Mouse (Mus musculus): Measurements from ENCODE around the gene Vmn2r23.
"Not testable (repeated sequence)": the region's sequence is repeated elsewhere in the genome, so short reads cannot be mapped to it uniquely, and the experiment has no call there.

The Vmn2r23 gene

DNA sequence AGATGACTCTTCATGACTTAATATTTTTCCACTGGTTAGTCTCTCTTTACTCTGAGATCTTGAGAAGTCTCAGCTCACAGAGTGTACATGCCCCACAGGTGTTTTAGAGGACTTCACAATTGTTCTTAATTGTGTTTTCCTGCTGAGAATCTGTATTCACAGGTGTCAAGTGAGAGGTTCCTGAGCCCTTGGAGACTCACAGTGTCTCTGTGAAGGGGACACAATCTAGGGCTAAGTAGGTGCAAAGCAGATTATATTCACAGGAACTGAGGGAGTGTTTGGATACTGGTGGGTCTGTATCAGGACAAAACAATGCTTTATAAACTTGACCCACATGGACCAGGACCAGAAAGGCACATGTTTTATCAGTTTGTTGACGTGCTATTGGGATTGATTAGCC, at the start of gene Vmn2r23:
Gene Vmn2r23, plus strand, starts transcription at position 301 of the 400 bp plus-strand sequence.
- no peak for DNase-seq (ENCODE audit: low read depth, low spot score)

DNA sequence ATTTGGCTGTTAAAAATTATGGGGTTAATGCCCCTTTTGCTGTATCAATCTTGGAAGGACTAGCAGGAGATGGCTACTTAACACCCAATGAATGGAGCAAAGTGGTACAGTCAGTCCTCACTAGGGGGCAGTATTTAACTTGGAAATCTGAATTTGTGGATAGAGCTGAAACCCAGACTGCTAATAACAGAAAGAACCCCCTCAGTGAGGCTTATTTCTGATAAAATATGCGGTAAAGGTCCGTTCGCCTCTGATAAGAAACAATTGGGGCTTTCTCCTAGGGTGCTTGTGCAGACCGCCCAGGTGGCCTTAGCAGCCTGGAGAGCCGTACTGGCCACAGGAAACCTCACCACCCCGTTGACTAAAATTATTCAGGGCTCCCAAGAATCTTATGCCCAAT, 45.4 kb upstream of the Vmn2r23 start:
- DNase-seq (ENCODE audit: low read depth, low spot score): no peak

DNA sequence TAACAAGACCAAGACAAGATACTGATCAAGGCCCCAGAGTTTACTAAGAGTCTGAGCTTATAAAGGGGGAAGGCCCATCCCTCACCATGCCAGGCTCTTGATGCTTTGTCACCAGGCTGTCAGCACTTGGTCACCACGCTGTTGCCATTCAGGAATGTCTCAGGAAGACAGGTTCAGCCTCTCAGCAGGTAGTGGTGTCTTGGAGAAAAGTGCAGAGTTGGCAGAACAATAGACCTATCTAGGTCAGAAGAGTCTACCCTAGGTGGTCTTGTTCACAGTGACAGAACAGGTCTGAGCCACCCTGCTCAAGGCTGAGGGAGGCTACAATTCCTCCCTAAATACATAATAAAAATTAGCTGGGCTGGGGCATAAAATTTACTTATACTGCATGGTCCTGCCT, 5.8 kb upstream of the Vmn2r23 start:
- DNase-seq (ENCODE audit: low read depth, low spot score): not testable (repeated sequence)

DNA sequence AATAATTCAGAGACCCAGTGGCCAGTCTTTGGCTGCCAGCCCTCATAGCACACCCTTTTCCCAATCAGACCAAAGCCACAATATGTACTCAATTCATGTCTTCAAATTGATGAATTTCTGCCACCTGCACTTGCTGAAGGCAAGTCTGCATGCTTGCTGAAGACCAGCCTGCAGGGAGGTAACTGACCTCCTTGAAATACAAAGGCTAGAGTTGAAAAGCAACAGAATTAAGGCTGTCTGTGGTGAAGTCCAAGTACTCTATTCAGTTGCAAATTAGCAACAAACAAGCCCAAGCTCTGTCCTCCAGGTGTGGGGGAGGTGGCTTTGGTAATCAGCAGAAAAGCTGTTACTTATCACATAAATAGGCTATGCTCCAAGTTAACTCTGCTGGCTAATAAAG, 5.3 kb upstream of the Vmn2r23 start:
- DNase-seq (ENCODE audit: low read depth, low spot score): no peak

DNA sequence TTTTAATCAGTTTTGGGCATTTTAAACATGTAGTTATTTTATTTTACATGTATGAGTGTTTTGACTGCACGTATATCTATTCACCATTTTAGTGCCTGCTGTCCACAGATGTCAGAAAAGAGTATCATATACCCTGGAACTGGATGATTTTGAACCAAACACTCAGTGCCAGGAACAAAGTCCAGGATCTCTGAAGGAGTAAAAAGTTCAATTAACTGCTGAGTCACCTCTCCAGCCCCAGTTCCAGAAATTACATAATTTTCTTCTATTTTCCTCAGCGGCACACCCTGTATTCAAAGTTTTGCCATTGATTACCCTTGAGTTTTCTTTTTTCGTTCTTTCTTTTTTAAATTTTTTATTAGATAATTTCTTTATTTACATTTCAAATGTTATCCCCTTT, 67.6 kb downstream of the Vmn2r23 start:
- no peak for DNase-seq (ENCODE audit: low read depth, low spot score)

DNA sequence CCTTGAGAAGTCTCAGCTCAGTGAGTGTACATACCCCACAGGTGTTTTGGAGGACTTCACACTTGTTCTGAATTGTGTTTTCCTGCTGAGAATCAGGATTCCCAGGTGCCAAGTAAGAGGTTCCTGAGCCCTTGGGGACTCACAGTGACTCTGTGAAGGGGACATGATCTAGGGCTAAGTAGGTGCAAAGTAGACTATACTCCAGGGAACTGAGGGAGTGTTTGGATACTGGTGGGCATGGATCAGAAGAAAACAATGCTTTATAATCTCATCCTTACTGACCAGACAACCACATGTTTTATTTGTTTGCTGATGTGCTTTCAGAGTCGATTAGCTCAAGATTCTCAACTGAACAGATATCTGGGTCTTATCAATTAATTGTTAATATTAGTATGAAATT, 76.1 kb downstream of the Vmn2r23 start, which contains the start of gene Vmn2r24:
Gene Vmn2r24, plus strand, starts transcription at position 301 of the 400 bp plus-strand sequence.
- no peak for DNase-seq (ENCODE audit: low read depth, low spot score)

DNA sequence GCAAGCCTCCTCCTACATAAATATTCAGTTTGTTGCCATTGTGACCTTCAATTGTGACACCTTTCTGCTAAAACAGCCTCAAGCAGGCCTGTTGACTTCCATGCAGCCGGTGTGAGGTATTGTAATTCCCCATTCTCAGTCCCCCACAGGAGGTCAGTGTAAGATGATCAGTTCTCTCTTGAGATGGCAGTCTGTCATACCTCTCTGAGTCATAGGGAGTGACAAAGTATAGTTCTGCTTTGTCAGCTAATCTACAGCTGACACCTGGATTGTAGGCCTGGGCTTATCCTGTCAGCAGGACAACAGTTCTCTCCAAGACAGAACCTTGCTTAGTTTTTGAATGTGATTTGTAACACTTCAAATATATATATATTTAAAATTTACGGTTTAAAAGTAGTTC, 82.4 kb downstream of the Vmn2r23 start:
- DNase-seq (ENCODE audit: low read depth, low spot score): no peak

DNA sequence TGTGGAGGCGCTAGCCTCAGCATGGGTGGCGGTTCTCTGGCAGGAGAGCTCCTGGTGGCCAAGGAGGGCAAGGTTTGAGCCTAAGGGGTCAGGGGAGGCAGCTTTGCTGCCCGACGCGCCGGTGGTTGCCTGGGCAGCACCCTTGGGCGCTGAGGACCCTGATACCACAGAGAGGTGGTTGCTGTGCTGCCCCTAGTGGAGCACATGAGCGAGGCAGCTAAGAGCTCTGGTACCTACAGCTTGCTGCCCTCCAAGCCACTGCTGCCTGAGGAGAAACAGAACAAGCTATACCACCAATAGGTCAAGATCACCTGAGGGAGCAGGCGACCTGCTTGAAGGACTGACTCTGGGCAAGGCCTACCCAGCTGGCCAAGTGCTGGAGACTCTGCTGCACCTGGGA, 91.3 kb downstream of the Vmn2r23 start:
- no peak for DNase-seq (ENCODE audit: low read depth, low spot score)

Measured in skeletal muscle tissue, adult 2 months (tissue).